Comparison of ENCODE assay signal across 8 mouse cellular contexts in genomic region chr14:101510540-101511313, GRCm38 (mm10).
DNase-seq lines count a peak whose midpoint lies in the region; ATAC-seq and TF ChIP-seq lines count a peak whose summit lies in the region.
"Had no signal": no experiment of that assay in that cellular context is flagged by ENCODE, and none has a peak within 500 bp of the region (broad histone marks: within the 10 kb centered on the region; RNA-seq: fewer than 3 reads in every experiment).

No protein-coding gene starts in this region.

- no peaks in the 10 kb centered on the region for H3K36me3 ChIP-seq in hindbrain, embryonic 14.5 days (replicated peaks; ENCODE audit: control insufficient read depth, insufficient read depth)
- no peaks in the 10 kb centered on the region for H3K36me3 ChIP-seq in hindbrain, embryonic 10.5 days

- intact Hi-C loops in left cerebral cortex, adult 2 months (cut with DNase I), result no loop called here

- H3K4me2 ChIP-seq in hindbrain, embryonic 14.5 days (replicated peaks), result no peak overlapping the region

- H3K4me1 ChIP-seq in hindbrain, embryonic 14.5 days (replicated peaks; ENCODE audit: control insufficient read depth, insufficient read depth, low read length), result no peaks in the 10 kb centered on the region
- H3K4me1 ChIP-seq in hindbrain, embryonic 10.5 days (replicated peaks), result peaks cover 30% of the 10 kb centered on the region

- no peak overlapping the region for H3K4me3 ChIP-seq in hindbrain, embryonic 14.5 days (replicated peaks; ENCODE audit: low read length)
- no peak overlapping the region for H3K4me3 ChIP-seq in hindbrain, embryonic 10.5 days
- H3K4me3 ChIP-seq in left cerebral cortex, adult 2 months, result no peak overlapping the region
- H3K4me3 ChIP-seq: megakaryocyte, embryonic 14.5 days had no signal

- TF ChIP-seq CTCF in brain, embryonic 14.5 days (IDR thresholded peaks at IDR 0.05; ENCODE audit: borderline replicate concordance, extremely low read depth, insufficient read depth, insufficient read length), result no peak; the same call in 1 of the 2 replicates
- peak; percentile 35 for TF ChIP-seq CTCF in left cerebral cortex, adult 2 months (IDR thresholded peaks at IDR 0.05)

- no peaks in the 10 kb centered on the region for H3K27me3 ChIP-seq in hindbrain, embryonic 14.5 days (ENCODE audit: control insufficient read depth, insufficient read depth, low read length)
- no peaks in the 10 kb centered on the region for H3K27me3 ChIP-seq in hindbrain, embryonic 10.5 days (ENCODE audit: insufficient read depth, poor library complexity, severe bottlenecking)

- 0 out of 2 replicates have a peak overlapping the region, but pooled peaks have one; percentile 14 for H3K27ac ChIP-seq in hindbrain, embryonic 14.5 days
- no peak overlapping the region for H3K27ac ChIP-seq in hindbrain, embryonic 10.5 days
- no peak overlapping the region for H3K27ac ChIP-seq in left cerebral cortex, adult 2 months

- 79% methylated on average over 13 of the region's 13 CpGs for WGBS in hindbrain, embryonic 14.5 days
- 83% methylated on average over 13 of the region's 13 CpGs for WGBS in hindbrain, embryonic 10.5 days

- no peak; the same call in 1 of the 2 replicates for ATAC-seq in hindbrain, embryonic 14.5 days (ENCODE audit: low FRiP score)

- DNase-seq in hindbrain, embryonic 14.5 days (ENCODE audit: low spot score), result no peak
- no peak for DNase-seq in hindbrain, embryonic 10.5 days (ENCODE audit: low spot score)
- DNase-seq in CD4-positive helper T cell, adult 2 months (ENCODE audit: low read depth, low spot score), result peak; percentile 55
- peak; percentile 58 for DNase-seq in brain, embryonic 14.5 days (ENCODE audit: low read depth)
- peak; percentile 39 to 43 for DNase-seq in left cerebral cortex, adult 2 months (ENCODE audit: extremely low spot score in 1 of 2, low spot score in 2 of 2)
- no peak for DNase-seq in c-Kit-positive CD71-positive TER-119-positive erythroid progenitor cells, embryonic 14.5 days (ENCODE audit: low spot score)
- DNase-seq in spleen, adult 12 weeks (ENCODE audit: low spot score), result no peak

- no peak overlapping the region for H3K9ac ChIP-seq in hindbrain, embryonic 14.5 days

- TF ChIP-seq POLR2A in brain, embryonic 14.5 days (IDR thresholded peaks at IDR 0.05; ENCODE audit: borderline replicate concordance, extremely low read depth, insufficient read depth, insufficient read length, poor library complexity, severe bottlenecking), result no peak

- H3K9me3 ChIP-seq in hindbrain, embryonic 14.5 days (ENCODE audit: control insufficient read depth, low read length), result no peaks in the 10 kb centered on the region
- no peaks in the 10 kb centered on the region for H3K9me3 ChIP-seq in hindbrain, embryonic 10.5 days

Comparison
In these comparisons a context has a peak if more than half of its experiments do, and no peak if none do; other contexts are left out.
1. DNase-seq: peak in CD4-positive helper T cell, adult 2 months (single experiment), brain, embryonic 14.5 days (single experiment) and left cerebral cortex, adult 2 months (2 of 2); none in hindbrain, embryonic 14.5 days (single experiment), hindbrain, embryonic 10.5 days (single experiment), c-Kit-positive CD71-positive TER-119-positive erythroid progenitor cells, embryonic 14.5 days (single experiment) and spleen, adult 12 weeks (single experiment).